Mouse (Mus musculus): ENCODE measurements around the gene Tspan18. TPM values are rescaled to one million over a fixed set of nuclear protein-coding genes. Genes with fewer than 3 reads are reported as not detected.

Tspan18 gene
- polyA plus RNA-seq, 1 experiment = 1.0 TPM

- no peak overlapping the region for H3K4me3 ChIP-seq (ENCODE audit: low read depth, low read length)
- no peaks in the 10 kb centered on the region for H3K4me1 ChIP-seq (ENCODE audit: control insufficient read depth, insufficient read depth, low read length)
- no peak overlapping the region for H3K27ac ChIP-seq (ENCODE audit: insufficient read depth, low read length)
- TF ChIP-seq CTCF (IDR thresholded peaks at IDR 0.05; ENCODE audit: low read depth, low read length) = peak; percentile 99
- TF ChIP-seq EP300 (IDR thresholded peaks at IDR 0.05; ENCODE audit: insufficient read depth, low read depth, low read length) = no peak
- H3K27me3 ChIP-seq (ENCODE audit: control insufficient read depth, insufficient read depth, low read length, poor library complexity, severe bottlenecking) = no peaks in the 10 kb centered on the region
- no peak overlapping the region for H3K9ac ChIP-seq (ENCODE audit: low read depth, poor library complexity, severe bottlenecking)
- H3K36me3 ChIP-seq (ENCODE audit: control insufficient read depth, insufficient read depth, low read length, poor library complexity, severe bottlenecking) = no peaks in the 10 kb centered on the region
- no peaks in the 10 kb centered on the region for H3K9me3 ChIP-seq (replicated peaks; ENCODE audit: control insufficient read depth, insufficient read depth, low read length, poor library complexity, severe bottlenecking)
These were observed 134.8 kb downstream of the Tspan18 start for GRCm38 (mm10) chr2:93199531-93199974.

- no peaks in the 10 kb centered on the region for H3K27me3 ChIP-seq (ENCODE audit: control insufficient read depth, insufficient read depth, low read length, poor library complexity, severe bottlenecking)
- TF ChIP-seq CTCF (IDR thresholded peaks at IDR 0.05; ENCODE audit: low read depth, low read length) = peak; percentile 92
- no peak for TF ChIP-seq EP300 (IDR thresholded peaks at IDR 0.05; ENCODE audit: insufficient read depth, low read depth, low read length)
- TF ChIP-seq POLR2A (IDR thresholded peaks at IDR 0.05; ENCODE audit: insufficient read depth, low read length) = no peak
- no peaks in the 10 kb centered on the region for H3K36me3 ChIP-seq (ENCODE audit: control insufficient read depth, insufficient read depth, low read length, poor library complexity, severe bottlenecking)
- no peak overlapping the region for H3K4me3 ChIP-seq (ENCODE audit: low read depth, low read length)
- peaks cover 2% of the 10 kb centered on the region for H3K4me1 ChIP-seq (ENCODE audit: control insufficient read depth, insufficient read depth, low read length)
- H3K9me3 ChIP-seq (replicated peaks; ENCODE audit: control insufficient read depth, insufficient read depth, low read length, poor library complexity, severe bottlenecking) = no peaks in the 10 kb centered on the region
- H3K9ac ChIP-seq (ENCODE audit: low read depth, poor library complexity, severe bottlenecking) = no peak overlapping the region
- no peak overlapping the region for H3K27ac ChIP-seq (ENCODE audit: insufficient read depth, low read length)
These were observed 135.5 kb downstream of the Tspan18 start for GRCm38 (mm10) chr2:93198846-93199245.

- no peaks in the 10 kb centered on the region for H3K36me3 ChIP-seq (ENCODE audit: control insufficient read depth, insufficient read depth, low read length, poor library complexity, severe bottlenecking)
- no peak overlapping the region for H3K4me3 ChIP-seq (ENCODE audit: low read depth, low read length)
- H3K27me3 ChIP-seq (ENCODE audit: control insufficient read depth, insufficient read depth, low read length, poor library complexity, severe bottlenecking) = no peaks in the 10 kb centered on the region
- H3K27ac ChIP-seq (ENCODE audit: insufficient read depth, low read length) = no peak overlapping the region
- no peaks in the 10 kb centered on the region for H3K9me3 ChIP-seq (replicated peaks; ENCODE audit: control insufficient read depth, insufficient read depth, low read length, poor library complexity, severe bottlenecking)
- no peak for TF ChIP-seq CTCF (IDR thresholded peaks at IDR 0.05; ENCODE audit: low read depth, low read length)
- no peak for TF ChIP-seq EP300 (IDR thresholded peaks at IDR 0.05; ENCODE audit: insufficient read depth, low read depth, low read length)
- TF ChIP-seq POLR2A (IDR thresholded peaks at IDR 0.05; ENCODE audit: insufficient read depth, low read length) = no peak
- H3K9ac ChIP-seq (ENCODE audit: low read depth, poor library complexity, severe bottlenecking) = no peak overlapping the region
- peaks cover 25% of the 10 kb centered on the region for H3K4me1 ChIP-seq (ENCODE audit: control insufficient read depth, insufficient read depth, low read length)
These were observed 140.5 kb downstream of the Tspan18 start for GRCm38 (mm10) chr2:93193806-93194205.

- TF ChIP-seq POLR2A (IDR thresholded peaks at IDR 0.05; ENCODE audit: insufficient read depth, low read length) (no peak), EP300 (IDR thresholded peaks at IDR 0.05; ENCODE audit: insufficient read depth, low read depth, low read length) (no peak), CTCF (IDR thresholded peaks at IDR 0.05; ENCODE audit: low read depth, low read length) (no peak)
- Histone ChIP-seq H3K9ac (ENCODE audit: low read depth, poor library complexity, severe bottlenecking) (no peak overlapping the region), H3K9me3 (replicated peaks; ENCODE audit: control insufficient read depth, insufficient read depth, low read length, poor library complexity, severe bottlenecking) (no peaks in the 10 kb centered on the region), H3K36me3 (ENCODE audit: control insufficient read depth, insufficient read depth, low read length, poor library complexity, severe bottlenecking) (no peaks in the 10 kb centered on the region), H3K27ac (ENCODE audit: insufficient read depth, low read length) (no peak overlapping the region), H3K4me3 (ENCODE audit: low read depth, low read length) (no peak overlapping the region), H3K4me1 (ENCODE audit: control insufficient read depth, insufficient read depth, low read length) (peaks cover 25% of the 10 kb centered on the region), H3K27me3 (ENCODE audit: control insufficient read depth, insufficient read depth, low read length, poor library complexity, severe bottlenecking) (no peaks in the 10 kb centered on the region)
These were observed 141.6 kb downstream of the Tspan18 start for GRCm38 (mm10) chr2:93192671-93193080.

GRCm38 (mm10) chr2:93192182-93192560 lies 142.1 kb downstream of the Tspan18 start:
- Histone ChIP-seq H3K9me3 (replicated peaks; ENCODE audit: control insufficient read depth, insufficient read depth, low read length, poor library complexity, severe bottlenecking) (no peaks in the 10 kb centered on the region), H3K27me3 (ENCODE audit: control insufficient read depth, insufficient read depth, low read length, poor library complexity, severe bottlenecking) (no peaks in the 10 kb centered on the region), H3K4me3 (ENCODE audit: low read depth, low read length) (no peak overlapping the region), H3K27ac (ENCODE audit: insufficient read depth, low read length) (no peak overlapping the region), H3K36me3 (ENCODE audit: control insufficient read depth, insufficient read depth, low read length, poor library complexity, severe bottlenecking) (no peaks in the 10 kb centered on the region), H3K4me1 (ENCODE audit: control insufficient read depth, insufficient read depth, low read length) (peaks cover 25% of the 10 kb centered on the region), H3K9ac (ENCODE audit: low read depth, poor library complexity, severe bottlenecking) (no peak overlapping the region)
- TF ChIP-seq EP300 (IDR thresholded peaks at IDR 0.05; ENCODE audit: insufficient read depth, low read depth, low read length) (no peak), CTCF (IDR thresholded peaks at IDR 0.05; ENCODE audit: low read depth, low read length) (no peak), POLR2A (IDR thresholded peaks at IDR 0.05; ENCODE audit: insufficient read depth, low read length) (no peak)

GRCm38 (mm10) chr2:93191488-93192181 lies 142.7 kb downstream of the Tspan18 start:
- H3K27ac ChIP-seq (ENCODE audit: insufficient read depth, low read length) = peak overlapping the region; percentile 34
- TF ChIP-seq EP300 (IDR thresholded peaks at IDR 0.05; ENCODE audit: insufficient read depth, low read depth, low read length) = no peak
- no peak for TF ChIP-seq CTCF (IDR thresholded peaks at IDR 0.05; ENCODE audit: low read depth, low read length)
- TF ChIP-seq POLR2A (IDR thresholded peaks at IDR 0.05; ENCODE audit: insufficient read depth, low read length) = no peak
- H3K9ac ChIP-seq (ENCODE audit: low read depth, poor library complexity, severe bottlenecking) = no peak overlapping the region
- H3K36me3 ChIP-seq (ENCODE audit: control insufficient read depth, insufficient read depth, low read length, poor library complexity, severe bottlenecking) = no peaks in the 10 kb centered on the region
- no peaks in the 10 kb centered on the region for H3K9me3 ChIP-seq (replicated peaks; ENCODE audit: control insufficient read depth, insufficient read depth, low read length, poor library complexity, severe bottlenecking)
- peaks cover 25% of the 10 kb centered on the region for H3K4me1 ChIP-seq (ENCODE audit: control insufficient read depth, insufficient read depth, low read length)
- no peaks in the 10 kb centered on the region for H3K27me3 ChIP-seq (ENCODE audit: control insufficient read depth, insufficient read depth, low read length, poor library complexity, severe bottlenecking)
- no peak overlapping the region for H3K4me3 ChIP-seq (ENCODE audit: low read depth, low read length)
